Mouse (Mus musculus): ENCODE data around the gene Myo1c.

GRCm38 (mm10) chr11:75679439-75680171 lies 29.3 kb downstream of the Myo1c start:
- TF ChIP-seq GATA1 (IDR thresholded peaks at IDR 0.05; ENCODE audit: borderline replicate concordance, low read length) (no peak), FLI1 (IDR thresholded peaks at IDR 0.05; ENCODE audit: low read length) (no peak)

All from megakaryocyte, embryonic 14.5 days (primary cell).